Mouse (Mus musculus) small intestine, adult 2 months (tissue): Measurements from ENCODE around the gene Plekhb2.

Source experiments
- CTCF ChIP-seq: fragments of 200-500 bp; IDR thresholded peaks from 2 replicates; pipeline ENCODE4 v1.5.1; 2012; ENCODE audit warnings: low read depth, mild to moderate bottlenecking, control low read depth, inconsistent platforms, low read length, moderate library complexity, mixed read lengths; ENCODE audit not compliant: insufficient replicate concordance, insufficient read length; ENCODE audit errors: extremely low read depth
- POLR2A ChIP-seq: fragments of 200-500 bp; IDR thresholded peaks from 2 replicates; pipeline ENCODE4 v1.6.1; 2012; ENCODE audit warnings: low read depth, mild to moderate bottlenecking, control low read depth, inconsistent platforms, low read length, moderate library complexity

DNA sequence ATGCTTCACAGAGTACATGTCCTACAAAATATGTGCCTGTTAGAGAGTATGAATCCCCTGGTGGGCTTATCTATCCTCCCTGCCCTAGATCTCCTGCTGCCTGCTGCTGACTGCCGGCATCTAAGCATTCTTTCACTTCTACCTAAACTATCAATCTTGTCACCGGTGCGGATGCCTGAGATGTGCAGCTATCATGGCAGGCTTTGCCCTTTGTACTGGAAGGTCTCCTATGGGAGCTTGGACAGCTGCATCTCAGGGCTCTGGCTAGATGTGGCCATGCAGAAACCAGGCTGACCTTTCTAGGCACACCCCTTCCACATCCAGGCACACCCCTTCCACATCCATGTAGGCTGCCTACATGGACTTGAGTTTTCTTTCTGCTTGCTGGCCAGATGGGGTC is 42.7 kb downstream of the Plekhb2 start:
- TF ChIP-seq CTCF (no peak), POLR2A (no peak)
